Mouse (Mus musculus): Measurements from ENCODE around the gene Ezh2.
"Not testable (repeated sequence)": the region's sequence is repeated elsewhere in the genome, so short reads cannot be mapped to it uniquely, and the experiment has no call there.

The Ezh2 gene

GRCm38 (mm10) chr6:47594926-47595623, at the start of gene Ezh2:
TSS of gene Ezh2 (minus strand) at chr6:47595341.
- peak; percentile 98 for DNase-seq (ENCODE audit: low read depth, low spot score)

GRCm38 (mm10) chr6:47636527-47637076, 41.5 kb upstream of the Ezh2 start:
- DNase-seq (ENCODE audit: low read depth, low spot score) = no peak

GRCm38 (mm10) chr6:47635995-47636526, 40.9 kb upstream of the Ezh2 start:
- DNase-seq (ENCODE audit: low read depth, low spot score) = no peak

GRCm38 (mm10) chr6:47635207-47635994, 40.3 kb upstream of the Ezh2 start:
- peak; percentile 52 for DNase-seq (ENCODE audit: low read depth, low spot score)

GRCm38 (mm10) chr6:47633467-47633866, 38.3 kb upstream of the Ezh2 start:
- DNase-seq (ENCODE audit: low read depth, low spot score) = peak; percentile 78

GRCm38 (mm10) chr6:47630061-47630460, 34.9 kb upstream of the Ezh2 start:
- not testable (repeated sequence) for DNase-seq (ENCODE audit: low read depth, low spot score)

- no peak for DNase-seq (ENCODE audit: low read depth, low spot score)
Measured at GRCm38 (mm10) chr6:47627978-47628377, 32.8 kb upstream of the Ezh2 start.

- DNase-seq (ENCODE audit: low read depth, low spot score) = not testable (repeated sequence)
Measured at GRCm38 (mm10) chr6:47626976-47627375, 31.8 kb upstream of the Ezh2 start.

GRCm38 (mm10) chr6:47621039-47621438, 25.9 kb upstream of the Ezh2 start:
- no peak for DNase-seq (ENCODE audit: low read depth, low spot score)

GRCm38 (mm10) chr6:47608306-47608705, 13.2 kb upstream of the Ezh2 start:
- DNase-seq (ENCODE audit: low read depth, low spot score) = peak; percentile 67

- peak; percentile 51 for DNase-seq (ENCODE audit: low read depth, low spot score)
Measured at GRCm38 (mm10) chr6:47601931-47602330, 6.8 kb upstream of the Ezh2 start.

- DNase-seq (ENCODE audit: low read depth, low spot score) = peak; percentile 55
Measured at GRCm38 (mm10) chr6:47595696-47596095, 555 bp upstream of the Ezh2 start.

- DNase-seq (ENCODE audit: low read depth, low spot score) = peak; percentile 91
Measured at GRCm38 (mm10) chr6:47594141-47594835, 853 bp downstream of the Ezh2 start.

- DNase-seq (ENCODE audit: low read depth, low spot score) = no peak
Measured at GRCm38 (mm10) chr6:47593590-47593989, 1.6 kb downstream of the Ezh2 start.

- not testable (repeated sequence) for DNase-seq (ENCODE audit: low read depth, low spot score)
Measured at GRCm38 (mm10) chr6:47587332-47587731, 7.8 kb downstream of the Ezh2 start.

GRCm38 (mm10) chr6:47572887-47573286, 22.3 kb downstream of the Ezh2 start:
- no peak for DNase-seq (ENCODE audit: low read depth, low spot score)

GRCm38 (mm10) chr6:47565326-47566035, 29.7 kb downstream of the Ezh2 start:
- no peak for DNase-seq (ENCODE audit: low read depth, low spot score)

- no peak for DNase-seq (ENCODE audit: low read depth, low spot score)
Measured at GRCm38 (mm10) chr6:47561426-47561825, 33.7 kb downstream of the Ezh2 start.

- DNase-seq (ENCODE audit: low read depth, low spot score) = no peak
Measured at GRCm38 (mm10) chr6:47560846-47561245, 34.3 kb downstream of the Ezh2 start.

GRCm38 (mm10) chr6:47560407-47560806, 34.7 kb downstream of the Ezh2 start:
- peak; percentile 25 for DNase-seq (ENCODE audit: low read depth, low spot score)

- DNase-seq (ENCODE audit: low read depth, low spot score) = no peak
Measured at GRCm38 (mm10) chr6:47559287-47559686, 35.9 kb downstream of the Ezh2 start.
